Mouse (Mus musculus): ENCODE measurements at regions not wholly inside any gene's neighbourhood (a gene's known extent, or its start where the extent isn't known, plus 50 kb on each side); places are given as distances from the start of the nearest gene placed in this dataset.
A peak's percentile ranks its signal among the peaks of the same experiment; 100 is the strongest.

- WGBS: 87% methylated on average over 10 of the region's 10 CpGs
- Histone ChIP-seq H3K27ac (ENCODE audit: insufficient read depth, low read depth, low read length) (no peak overlapping the region; the same call in 1 of the 2 replicates), H3K4me1 (ENCODE audit: control insufficient read depth, insufficient read depth, insufficient read length, low read length) (no peaks in the 10 kb centered on the region), H3K4me3 (ENCODE audit: low read depth, low read length) (peak overlapping the region; percentile 8; the same call in 1 of the 2 replicates), H3K36me3 (ENCODE audit: control insufficient read depth, insufficient read depth, low read length) (no peaks in the 10 kb centered on the region), H3K27me3 (ENCODE audit: control insufficient read depth, insufficient read depth, low read length) (no peaks in the 10 kb centered on the region)
- TF ChIP-seq POLR2A (IDR thresholded peaks at IDR 0.05; ENCODE audit: low read depth, low read length) (no peak), CTCF (IDR thresholded peaks at IDR 0.05; ENCODE audit: extremely low read depth, insufficient read length, insufficient replicate concordance, low read depth, low read length) (no peak)
Observed at GRCm38 (mm10) chr2:78972288-78973117, 104.6 kb downstream of the Ube2e3 start.

GRCm38 (mm10) chr2:78973811-78974210 lies 105.9 kb downstream of the Ube2e3 start:
- H3K36me3 ChIP-seq (ENCODE audit: control insufficient read depth, insufficient read depth, low read length): no peaks in the 10 kb centered on the region
- 91% methylated on average over 3 of the region's 3 CpGs for WGBS
- TF ChIP-seq POLR2A (IDR thresholded peaks at IDR 0.05; ENCODE audit: low read depth, low read length) (no peak), CTCF (IDR thresholded peaks at IDR 0.05; ENCODE audit: extremely low read depth, insufficient read length, insufficient replicate concordance, low read depth, low read length) (no peak)
- H3K27ac ChIP-seq (ENCODE audit: insufficient read depth, low read depth, low read length): no peak overlapping the region
- no peaks in the 10 kb centered on the region for H3K4me1 ChIP-seq (ENCODE audit: control insufficient read depth, insufficient read depth, insufficient read length, low read length)
- no peaks in the 10 kb centered on the region for H3K27me3 ChIP-seq (ENCODE audit: control insufficient read depth, insufficient read depth, low read length)
- H3K4me3 ChIP-seq (ENCODE audit: low read depth, low read length): no peak overlapping the region

- H3K4me1 ChIP-seq (ENCODE audit: control insufficient read depth, insufficient read depth, insufficient read length, low read length): no peaks in the 10 kb centered on the region
- TF ChIP-seq POLR2A (IDR thresholded peaks at IDR 0.05; ENCODE audit: low read depth, low read length): no peak
- TF ChIP-seq CTCF (IDR thresholded peaks at IDR 0.05; ENCODE audit: extremely low read depth, insufficient read length, insufficient replicate concordance, low read depth, low read length): no peak
- H3K4me3 ChIP-seq (ENCODE audit: low read depth, low read length): no peak overlapping the region
- H3K27me3 ChIP-seq (ENCODE audit: control insufficient read depth, insufficient read depth, low read length): no peaks in the 10 kb centered on the region
- no peak overlapping the region for H3K27ac ChIP-seq (ENCODE audit: insufficient read depth, low read depth, low read length)
- no peaks in the 10 kb centered on the region for H3K36me3 ChIP-seq (ENCODE audit: control insufficient read depth, insufficient read depth, low read length)
- WGBS: 39% methylated on average over 2 of the region's 2 CpGs
Observed at GRCm38 (mm10) chr2:78974683-78975392, 106.9 kb downstream of the Ube2e3 start.

GRCm38 (mm10) chr2:78975393-78975774 lies 107.5 kb downstream of the Ube2e3 start:
- no peak for TF ChIP-seq CTCF (IDR thresholded peaks at IDR 0.05; ENCODE audit: extremely low read depth, insufficient read length, insufficient replicate concordance, low read depth, low read length)
- no peak for TF ChIP-seq POLR2A (IDR thresholded peaks at IDR 0.05; ENCODE audit: low read depth, low read length)
- H3K27ac ChIP-seq (ENCODE audit: insufficient read depth, low read depth, low read length): no peak overlapping the region
- no peaks in the 10 kb centered on the region for H3K27me3 ChIP-seq (ENCODE audit: control insufficient read depth, insufficient read depth, low read length)
- H3K36me3 ChIP-seq (ENCODE audit: control insufficient read depth, insufficient read depth, low read length): no peaks in the 10 kb centered on the region
- no peak overlapping the region for H3K4me3 ChIP-seq (ENCODE audit: low read depth, low read length)
- WGBS: 79% methylated on average over 4 of the region's 4 CpGs
- no peaks in the 10 kb centered on the region for H3K4me1 ChIP-seq (ENCODE audit: control insufficient read depth, insufficient read depth, insufficient read length, low read length)

GRCm38 (mm10) chr2:78976084-78976483 lies 108.2 kb downstream of the Ube2e3 start:
- TF ChIP-seq CTCF (IDR thresholded peaks at IDR 0.05; ENCODE audit: extremely low read depth, insufficient read length, insufficient replicate concordance, low read depth, low read length) (no peak), POLR2A (IDR thresholded peaks at IDR 0.05; ENCODE audit: low read depth, low read length) (no peak)
- no peaks in the 10 kb centered on the region for H3K27me3 ChIP-seq (ENCODE audit: control insufficient read depth, insufficient read depth, low read length)
- H3K4me3 ChIP-seq (ENCODE audit: low read depth, low read length): no peak overlapping the region
- 92% methylated on average over 4 of the region's 4 CpGs for WGBS
- H3K27ac ChIP-seq (ENCODE audit: insufficient read depth, low read depth, low read length): peak overlapping the region; percentile 34; the same call in 1 of the 2 replicates
- no peaks in the 10 kb centered on the region for H3K4me1 ChIP-seq (ENCODE audit: control insufficient read depth, insufficient read depth, insufficient read length, low read length)
- no peaks in the 10 kb centered on the region for H3K36me3 ChIP-seq (ENCODE audit: control insufficient read depth, insufficient read depth, low read length)

GRCm38 (mm10) chr2:78977632-78978397 lies 109.9 kb downstream of the Ube2e3 start:
- Histone ChIP-seq H3K27me3 (ENCODE audit: control insufficient read depth, insufficient read depth, low read length) (no peaks in the 10 kb centered on the region), H3K27ac (ENCODE audit: insufficient read depth, low read depth, low read length) (no peak overlapping the region), H3K36me3 (ENCODE audit: control insufficient read depth, insufficient read depth, low read length) (no peaks in the 10 kb centered on the region), H3K4me1 (ENCODE audit: control insufficient read depth, insufficient read depth, insufficient read length, low read length) (no peaks in the 10 kb centered on the region), H3K4me3 (ENCODE audit: low read depth, low read length) (no peak overlapping the region)
- WGBS: 76% methylated on average over 5 of the region's 5 CpGs
- TF ChIP-seq CTCF (IDR thresholded peaks at IDR 0.05; ENCODE audit: extremely low read depth, insufficient read length, insufficient replicate concordance, low read depth, low read length) (no peak), POLR2A (IDR thresholded peaks at IDR 0.05; ENCODE audit: low read depth, low read length) (no peak)

Measured in small intestine, adult 2 months (tissue).